ENCODE assay signal across 8 mouse cellular contexts in genomic region chr4:57142374-57143025, GRCm38 (mm10). TPM values are rescaled to one million over a fixed set of nuclear protein-coding genes. Genes with fewer than 3 reads are reported as not detected.
A peak's percentile ranks its signal among the peaks of the same experiment; 100 is the strongest.
DNase-seq lines count a peak whose midpoint lies in the region; ATAC-seq lines count a peak whose summit lies in the region.

No protein-coding gene starts in this region.

- peak overlapping the region; percentile 99 for H3K4me2 ChIP-seq in heart, embryonic 12.5 days
- peak overlapping the region; percentile 97 for H3K4me2 ChIP-seq in limb, embryonic 15.5 days

- DNase-seq in embryo, embryonic 10 days (ENCODE audit: low spot score), result peak; percentile 30
- DNase-seq in embryo, embryonic 11 days, result no peak
- peak; percentile 38 for DNase-seq in right cerebral cortex, postnatal 4 days
- DNase-seq in right cerebral cortex, postnatal 36 days (ENCODE audit: low spot score in 2 of 2), result no peak
- DNase-seq in retina, embryonic 14.5 days (ENCODE audit: low spot score), result peak; percentile 41
- no peak for DNase-seq in adipocyte (ENCODE audit: low spot score)

- no peak for ATAC-seq in heart, embryonic 12.5 days (ENCODE audit: insufficient number of reproducible peaks, low FRiP score)
- ATAC-seq in limb, embryonic 15.5 days (ENCODE audit: insufficient number of reproducible peaks, low FRiP score, low TSS enrichment, low read depth), result no peak

- H3K27ac ChIP-seq in heart, embryonic 12.5 days (ENCODE audit: poor library complexity, severe bottlenecking), result no peak overlapping the region
- no peak overlapping the region for H3K27ac ChIP-seq in limb, embryonic 15.5 days

- 2% methylated on average over 43 of the region's 43 CpGs for WGBS in heart, embryonic 12.5 days
- WGBS in limb, embryonic 15.5 days, result 2% methylated on average over 40 of the region's 43 CpGs

- peak overlapping the region; percentile 76 for H3K4me3 ChIP-seq in heart, embryonic 12.5 days
- peak overlapping the region; percentile 61 for H3K4me3 ChIP-seq in limb, embryonic 15.5 days

- H3K9me3 ChIP-seq in heart, embryonic 12.5 days (replicated peaks), result no peaks in the 10 kb centered on the region
- H3K9me3 ChIP-seq in limb, embryonic 15.5 days, result no peaks in the 10 kb centered on the region

- peaks cover 11% of the 10 kb centered on the region for H3K4me1 ChIP-seq in heart, embryonic 12.5 days (replicated peaks)
- H3K4me1 ChIP-seq in limb, embryonic 15.5 days, result peaks cover 47% of the 10 kb centered on the region

- H3K27me3 ChIP-seq in heart, embryonic 12.5 days (replicated peaks), result peaks cover 73% of the 10 kb centered on the region
- H3K27me3 ChIP-seq in limb, embryonic 15.5 days, result peaks cover 20% of the 10 kb centered on the region

- H3K36me3 ChIP-seq in heart, embryonic 12.5 days, result no peaks in the 10 kb centered on the region
- no peaks in the 10 kb centered on the region for H3K36me3 ChIP-seq in limb, embryonic 15.5 days

- peak overlapping the region; percentile 85 for H3K9ac ChIP-seq in heart, embryonic 12.5 days
- peak overlapping the region; percentile 69 for H3K9ac ChIP-seq in limb, embryonic 15.5 days

RNA-seq across cellular contexts. Expression of gene Epb41l4b, which starts 0.7 kb away (rescaled TPM):
- 0.29 and 0.31 TPM in 2 replicates for polyA plus RNA-seq in heart, embryonic 12.5 days (2016; fragmentation: Nextera tagmentation; extraction: Ambion mirVana)
- 3.6 and 4.0 TPM in 2 replicates for polyA plus RNA-seq in limb, embryonic 15.5 days (2015; fragmentation: Nextera tagmentation; extraction: Ambion mirVana)

Comparison
In these comparisons a context has a peak if more than half of its experiments do, and no peak if none do; other contexts are left out.
1. DNase-seq: peak in embryo, embryonic 10 days (single experiment), right cerebral cortex, postnatal 4 days (single experiment) and retina, embryonic 14.5 days (single experiment); none in embryo, embryonic 11 days (single experiment), right cerebral cortex, postnatal 36 days (0 of 2) and adipocyte (single experiment).